Mouse (Mus musculus) midbrain, embryonic 15.5 days (tissue): ENCODE data around the gene Rab8b. TPM values are rescaled to one million over a fixed set of nuclear protein-coding genes. Genes with fewer than 3 reads are reported as not detected.
A peak's percentile ranks its signal among the peaks of the same experiment; 100 is the strongest.

Experiments used
- ATAC-seq: fragments of 200-750 bp; cut with Nextera tagmentation; replicated peaks from 2 replicates; pipeline ENCODE4 v1.8.0; 2017; ENCODE audit warnings: moderate TSS enrichment
- H3K27ac ChIP-seq: fragments of 300-500 bp; sonication (generic); 2 replicates; pipeline ENCODE4 v1.5.1; 2015; ENCODE audit warnings: mild to moderate bottlenecking, inconsistent platforms
- H3K27me3 ChIP-seq: fragments of 300-500 bp; sonication (generic); replicated peaks from 2 replicates; pipeline ENCODE4 v1.6.1; 2015; ENCODE audit warnings: inconsistent platforms
- H3K36me3 ChIP-seq: fragments of 300-500 bp; sonication (generic); replicated peaks from 2 replicates; pipeline ENCODE4 v1.6.1; 2015; ENCODE audit warnings: inconsistent platforms
- H3K4me1 ChIP-seq: fragments of 300-500 bp; sonication (generic); 2 replicates; pipeline ENCODE4 v1.6.1; 2015; ENCODE audit warnings: inconsistent platforms
- H3K4me2 ChIP-seq: fragments of 300-500 bp; sonication (generic); 2 replicates; pipeline ENCODE4 v1.6.1; 2015; ENCODE audit warnings: inconsistent platforms, mild to moderate bottlenecking, moderate library complexity
- H3K4me3 ChIP-seq: fragments of 300-500 bp; sonication (generic); 2 replicates; pipeline ENCODE4 v1.5.1; 2015; ENCODE audit warnings: mild to moderate bottlenecking, inconsistent platforms
- H3K9ac ChIP-seq: fragments of 300-500 bp; sonication (generic); 2 replicates; pipeline ENCODE4 v1.6.1; 2015; ENCODE audit warnings: mild to moderate bottlenecking, inconsistent platforms
- H3K9me3 ChIP-seq: fragments of 300-500 bp; sonication (generic); 2 replicates; pipeline ENCODE4 v1.6.1; 2016; ENCODE audit warnings: inconsistent platforms
- WGBS: fragments of 180-500 bp; shearing (Covaris S2); methylation state at CpG from one replicate; pipeline ENCODE4 v1.1.7; 2015; ENCODE audit warnings: mixed read lengths; 5-methylcytosine and 5-hydroxymethylcytosine counted together
- polyA plus RNA-seq: library from polyadenylated mRNA; unstranded; fragments of >200 nt; fragmentation: Nextera tagmentation; extraction: Ambion mirVana; gene quantifications from 2 replicates; pipeline ENCODE4 v1.2.1, GENCODE M21; 2015

Rab8b gene
- polyA plus RNA-seq, 1 experiment from 2014 or later: 28.5 TPM

- Histone ChIP-seq H3K9ac (no peak overlapping the region), H3K4me3 (no peak overlapping the region), H3K4me2 (peak overlapping the region; percentile 8; the same call in 1 of the 2 replicates), H3K9me3 (no peaks in the 10 kb centered on the region), H3K27ac (peak overlapping the region; percentile 71), H3K36me3 (no peaks in the 10 kb centered on the region), H3K27me3 (no peaks in the 10 kb centered on the region), H3K4me1 (peaks cover 12% of the 10 kb centered on the region; the same call in 1 of the 2 replicates)
- peak; percentile 79 for ATAC-seq
- WGBS: 18% methylated on average over 19 of the region's 19 CpGs
These were observed 14.7 kb upstream of the Rab8b start for GRCm38 (mm10) chr9:66933869-66934808.

GRCm38 (mm10) chr9:66930351-66930750 is 10.9 kb upstream of the Rab8b start:
- Histone ChIP-seq H3K4me3 (no peak overlapping the region), H3K27me3 (no peaks in the 10 kb centered on the region), H3K27ac (no peak overlapping the region), H3K4me1 (peaks cover 17% of the 10 kb centered on the region), H3K9me3 (no peaks in the 10 kb centered on the region), H3K9ac (no peak overlapping the region), H3K4me2 (no peak overlapping the region), H3K36me3 (no peaks in the 10 kb centered on the region)
- no peak for ATAC-seq
- 76% methylated on average over 7 of the region's 7 CpGs for WGBS

- Histone ChIP-seq H3K9ac (no peak overlapping the region), H3K36me3 (no peaks in the 10 kb centered on the region), H3K4me2 (no peak overlapping the region), H3K27ac (no peak overlapping the region), H3K9me3 (no peaks in the 10 kb centered on the region), H3K4me3 (no peak overlapping the region), H3K4me1 (peaks cover 5% of the 10 kb centered on the region; the same call in 1 of the 2 replicates), H3K27me3 (no peaks in the 10 kb centered on the region)
- ATAC-seq: no peak
- WGBS: 55% methylated on average over 8 of the region's 8 CpGs
These were observed 8.4 kb upstream of the Rab8b start for GRCm38 (mm10) chr9:66927696-66928402.

GRCm38 (mm10) chr9:66925853-66926252 is 6.4 kb upstream of the Rab8b start:
- peaks cover 5% of the 10 kb centered on the region for H3K4me1 ChIP-seq
- no peaks in the 10 kb centered on the region for H3K9me3 ChIP-seq
- no peak for ATAC-seq
- H3K9ac ChIP-seq: no peak overlapping the region
- H3K36me3 ChIP-seq: no peaks in the 10 kb centered on the region
- H3K4me2 ChIP-seq: no peak overlapping the region
- 87% methylated on average over 3 of the region's 3 CpGs for WGBS
- no peaks in the 10 kb centered on the region for H3K27me3 ChIP-seq
- no peak overlapping the region for H3K4me3 ChIP-seq
- H3K27ac ChIP-seq: no peak overlapping the region

- no peak overlapping the region for H3K9ac ChIP-seq
- WGBS: 93% methylated on average over 1 of the region's 1 CpGs
- no peaks in the 10 kb centered on the region for H3K27me3 ChIP-seq
- no peak overlapping the region for H3K4me2 ChIP-seq
- H3K27ac ChIP-seq: no peak overlapping the region
- H3K4me3 ChIP-seq: no peak overlapping the region
- no peak for ATAC-seq
- peaks cover 21% of the 10 kb centered on the region for H3K4me1 ChIP-seq
- no peaks in the 10 kb centered on the region for H3K36me3 ChIP-seq
- no peaks in the 10 kb centered on the region for H3K9me3 ChIP-seq
These were observed 2.6 kb upstream of the Rab8b start for GRCm38 (mm10) chr9:66922076-66922475.

GRCm38 (mm10) chr9:66920488-66921279 is 1.2 kb upstream of the Rab8b start:
- Histone ChIP-seq H3K27ac (no peak overlapping the region), H3K36me3 (no peaks in the 10 kb centered on the region), H3K27me3 (no peaks in the 10 kb centered on the region), H3K4me3 (peak overlapping the region; percentile 90; the same call in 1 of the 2 replicates), H3K4me1 (peaks cover 30% of the 10 kb centered on the region), H3K9me3 (no peaks in the 10 kb centered on the region), H3K9ac (no peak overlapping the region), H3K4me2 (peak overlapping the region; percentile 85)
- ATAC-seq: no peak
- 17% methylated on average over 6 of the region's 6 CpGs for WGBS

- H3K36me3 ChIP-seq: no peaks in the 10 kb centered on the region
- H3K27me3 ChIP-seq: no peaks in the 10 kb centered on the region
- H3K9me3 ChIP-seq: no peaks in the 10 kb centered on the region
- H3K27ac ChIP-seq: peak overlapping the region; percentile 75
- H3K4me1 ChIP-seq: peaks cover 30% of the 10 kb centered on the region
- peak overlapping the region; percentile 90 for H3K4me3 ChIP-seq
- WGBS: under 1% methylated on average over 14 of the region's 14 CpGs
- ATAC-seq: peak; percentile 58
- peak overlapping the region; percentile 85 for H3K4me2 ChIP-seq
- H3K9ac ChIP-seq: peak overlapping the region; percentile 46
These were observed 494 bp upstream of the Rab8b start for GRCm38 (mm10) chr9:66919981-66920380.

- Histone ChIP-seq H3K4me1 (peaks cover 30% of the 10 kb centered on the region), H3K4me3 (peak overlapping the region; percentile 90), H3K4me2 (peak overlapping the region; percentile 85), H3K9me3 (no peaks in the 10 kb centered on the region), H3K27ac (peak overlapping the region; percentile 96), H3K27me3 (no peaks in the 10 kb centered on the region), H3K36me3 (no peaks in the 10 kb centered on the region), H3K9ac (peak overlapping the region; percentile 92)
- 2% methylated on average over 27 of the region's 27 CpGs for WGBS
- ATAC-seq: 0 out of 2 replicates have a peak, but pooled peaks have one; percentile 2
These were observed 686 bp downstream of the Rab8b start for GRCm38 (mm10) chr9:66918672-66919330.

GRCm38 (mm10) chr9:66917892-66918255 is 1.6 kb downstream of the Rab8b start:
- Histone ChIP-seq H3K4me2 (peak overlapping the region; percentile 85), H3K27ac (no peak overlapping the region), H3K4me1 (peaks cover 30% of the 10 kb centered on the region), H3K9me3 (no peaks in the 10 kb centered on the region), H3K36me3 (no peaks in the 10 kb centered on the region), H3K27me3 (no peaks in the 10 kb centered on the region), H3K4me3 (peak overlapping the region; percentile 90), H3K9ac (no peak overlapping the region)
- WGBS: 68% methylated on average over 1 of the region's 1 CpGs
- ATAC-seq: no peak

GRCm38 (mm10) chr9:66917216-66917891 is 2.1 kb downstream of the Rab8b start:
- ATAC-seq: no peak
- peaks cover 33% of the 10 kb centered on the region for H3K4me1 ChIP-seq
- H3K36me3 ChIP-seq: no peaks in the 10 kb centered on the region
- H3K27me3 ChIP-seq: no peaks in the 10 kb centered on the region
- H3K4me2 ChIP-seq: peak overlapping the region; percentile 85; the same call in 1 of the 2 replicates
- no peak overlapping the region for H3K4me3 ChIP-seq
- H3K9ac ChIP-seq: no peak overlapping the region
- no peaks in the 10 kb centered on the region for H3K9me3 ChIP-seq
- 94% methylated on average over 8 of the region's 8 CpGs for WGBS
- H3K27ac ChIP-seq: no peak overlapping the region
